Mouse (Mus musculus): ENCODE data around the gene Abca9. TPM values are rescaled to one million over a fixed set of nuclear protein-coding genes. Genes with fewer than 3 reads are reported as not detected.

Abca9 gene
- polyA plus RNA-seq (2015; fragmentation: Nextera tagmentation; extraction: Ambion mirVana): 1.4 and 2.6 TPM in 2 replicates

DNA sequence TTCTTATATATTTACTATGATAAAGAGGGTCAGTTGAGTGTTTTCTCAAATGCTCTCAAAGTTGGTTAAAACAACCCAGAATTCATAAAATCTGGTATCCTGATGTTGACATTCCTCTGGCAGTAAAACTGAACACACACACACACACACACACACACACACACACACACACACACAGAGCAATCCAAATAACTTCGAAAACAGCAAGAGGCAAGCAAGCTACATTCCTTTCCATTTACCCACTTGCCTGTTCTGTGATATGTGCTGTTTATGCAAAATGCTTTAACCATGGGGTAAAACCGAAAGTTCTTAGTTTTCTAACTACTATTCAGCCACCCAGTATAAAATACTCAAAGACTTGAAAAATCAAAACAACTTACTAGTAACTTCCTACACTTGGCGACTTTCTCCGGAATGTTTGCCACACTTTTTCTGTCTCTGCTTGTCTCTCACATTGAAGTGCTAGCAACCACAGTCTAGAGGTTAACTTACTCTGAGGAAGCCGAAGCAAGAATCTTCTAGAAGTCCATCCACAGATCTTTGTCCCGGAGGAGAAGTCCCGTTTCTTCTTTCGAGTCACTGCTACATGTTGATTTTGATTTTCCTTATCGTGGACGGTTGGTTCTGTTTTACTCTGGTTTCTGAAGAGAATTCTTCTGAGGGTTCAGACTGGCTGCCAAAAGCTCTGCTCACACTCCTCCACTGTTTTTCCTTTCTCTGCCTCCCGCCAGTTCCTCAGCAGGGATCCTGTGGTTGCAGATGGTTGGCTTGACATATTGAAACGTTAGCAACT, at the start of gene Abca9:
Gene Abca9 (minus strand): TSS at position 738 of the 793 bp plus-strand sequence.

DNA sequence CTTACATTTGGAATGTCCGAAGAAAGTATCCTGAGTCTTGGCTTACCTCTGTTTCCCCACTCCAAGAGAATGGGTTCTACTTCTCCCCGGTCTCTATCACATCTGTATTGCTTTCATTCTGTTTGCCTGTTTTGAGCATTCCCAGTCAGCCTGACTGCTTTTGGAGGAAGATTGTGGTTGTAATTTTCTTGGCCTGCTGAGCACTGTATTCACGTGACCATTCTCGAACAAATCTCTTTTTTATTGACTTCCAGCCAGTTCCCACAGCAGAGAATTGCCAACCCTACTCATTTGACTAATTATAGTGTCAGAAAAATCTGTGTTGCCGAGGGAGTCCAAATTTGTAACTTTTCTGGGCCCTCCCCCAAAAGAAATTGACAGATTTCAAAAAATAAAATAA, 72.1 kb downstream of the Abca9 start, which contains the start of gene Abca8a:
Gene Abca8a (minus strand): TSS at position 121 of the 400 bp plus-strand sequence.

Other genes starting within 250 kb of the Abca9 start
- gene Abca8b, start 172.4 kb downstream of the Abca9 start, polyA plus RNA-seq (2015; fragmentation: Nextera tagmentation; extraction: Ambion mirVana): 0.14 and 0.17 TPM in 2 replicates
- gene Abca8a, start 72.2 kb downstream of the Abca9 start, polyA plus RNA-seq (2015; fragmentation: Nextera tagmentation; extraction: Ambion mirVana): 0.67 and 1.1 TPM in 2 replicates
- gene Abca6, start 83.6 kb upstream of the Abca9 start, polyA plus RNA-seq (2015; fragmentation: Nextera tagmentation; extraction: Ambion mirVana): 0.47 and 0.70 TPM in 2 replicates
- gene Abca5, start 169.5 kb upstream of the Abca9 start, polyA plus RNA-seq (2015; fragmentation: Nextera tagmentation; extraction: Ambion mirVana): 0.88 and 1.3 TPM in 2 replicates
- gene Map2k6, start 230.9 kb upstream of the Abca9 start, polyA plus RNA-seq (2015; fragmentation: Nextera tagmentation; extraction: Ambion mirVana): 3.5 and 3.9 TPM in 2 replicates